Mouse (Mus musculus): Measurements from ENCODE around the gene Slc44a2.
"Not testable (repeated sequence)": the region's sequence is repeated elsewhere in the genome, so short reads cannot be mapped to it uniquely, and the experiment has no call there.

Gene Slc44a2

GRCm38 (mm10) chr9:21320619-21321512 is at the start of gene Slc44a2:
TSS of gene Slc44a2 (plus strand) at chr9:21320698.
- DNase-seq, result peak; percentile 92

- DNase-seq, result no peak
Observed at GRCm38 (mm10) chr9:21272391-21272790, 48.1 kb upstream of the Slc44a2 start.

- DNase-seq, result no peak
Observed at GRCm38 (mm10) chr9:21273094-21273493, 47.4 kb upstream of the Slc44a2 start.

GRCm38 (mm10) chr9:21273520-21274228 is 46.8 kb upstream of the Slc44a2 start:
- no peak for DNase-seq

GRCm38 (mm10) chr9:21274336-21274735 is 46.2 kb upstream of the Slc44a2 start:
- no peak for DNase-seq

GRCm38 (mm10) chr9:21275013-21275710 is 45.3 kb upstream of the Slc44a2 start:
- no peak for DNase-seq

- no peak for DNase-seq
Observed at GRCm38 (mm10) chr9:21275727-21276126, 44.8 kb upstream of the Slc44a2 start.

GRCm38 (mm10) chr9:21276307-21276706 is 44.2 kb upstream of the Slc44a2 start:
- DNase-seq, result no peak

GRCm38 (mm10) chr9:21277776-21278175 is 42.7 kb upstream of the Slc44a2 start:
- no peak for DNase-seq

- no peak for DNase-seq
Observed at GRCm38 (mm10) chr9:21283591-21283990, 36.9 kb upstream of the Slc44a2 start.

GRCm38 (mm10) chr9:21283994-21284393 is 36.5 kb upstream of the Slc44a2 start:
- DNase-seq, result no peak

- DNase-seq, result no peak
Observed at GRCm38 (mm10) chr9:21286753-21287152, 33.7 kb upstream of the Slc44a2 start.

GRCm38 (mm10) chr9:21287571-21288402 is 32.7 kb upstream of the Slc44a2 start, which contains the start of gene Kri1:
TSS of gene Kri1 (minus strand) at chr9:21287969.
- peak; percentile 98 for DNase-seq

- DNase-seq, result no peak
Observed at GRCm38 (mm10) chr9:21288404-21289336, 31.8 kb upstream of the Slc44a2 start.

- DNase-seq, result no peak
Observed at GRCm38 (mm10) chr9:21289337-21289671, 31.2 kb upstream of the Slc44a2 start.

GRCm38 (mm10) chr9:21290589-21290988 is 29.9 kb upstream of the Slc44a2 start:
- no peak for DNase-seq

GRCm38 (mm10) chr9:21291022-21291787 is 29.3 kb upstream of the Slc44a2 start, which contains the start of gene Cdkn2d:
TSS of gene Cdkn2d (minus strand) at chr9:21291407.
- peak; percentile 100 for DNase-seq

- DNase-seq, result not testable (repeated sequence)
Observed at GRCm38 (mm10) chr9:21291868-21292267, 28.6 kb upstream of the Slc44a2 start.

GRCm38 (mm10) chr9:21292271-21292670 is 28.2 kb upstream of the Slc44a2 start:
- DNase-seq, result no peak

- no peak for DNase-seq
Observed at GRCm38 (mm10) chr9:21299014-21299413, 21.5 kb upstream of the Slc44a2 start.
